Mouse (Mus musculus) c-Kit-positive CD71-negative TER-119-negative erythroid progenitor cells, embryonic 14.5 days (primary cell): ENCODE data around the gene Fscn3.
A peak's percentile ranks its signal among the peaks of the same experiment; 100 is the strongest.

Experiments used
- DNase-seq: peaks from one replicate; pipeline ENCODE4 v3.0.0-alpha.2; 2013; ENCODE audit warnings: low read depth

Gene Fscn3

DNA sequence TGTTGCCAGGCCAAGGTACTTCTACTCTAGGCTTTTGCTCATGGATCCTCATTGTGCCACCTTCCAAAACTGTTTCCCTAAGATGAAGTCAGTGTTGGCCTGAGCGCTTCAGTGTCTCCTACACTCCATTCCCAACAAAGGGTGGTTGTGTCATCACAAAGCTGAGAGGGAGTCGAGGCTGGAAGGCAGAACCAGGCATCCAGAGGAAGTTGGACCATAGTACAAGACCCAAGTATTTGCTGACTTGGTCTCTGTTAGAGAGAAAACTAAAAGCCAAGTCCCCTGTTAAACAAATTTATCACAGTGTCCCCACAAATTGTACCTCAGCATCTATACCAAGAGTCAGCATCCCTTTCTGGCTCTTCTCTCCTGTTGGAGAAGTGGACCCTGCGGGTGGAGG lies 701 bp downstream of the Fscn3 start, which contains the start of gene Gcc1:
TSS of gene Gcc1 (minus strand) at position 101 of the 400 bp plus-strand sequence.
- DNase-seq: no peak

- DNase-seq: no peak
These were observed 2.3 kb downstream of the Fscn3 start for GRCm38 (mm10) chr6:28429870-28430269.

GRCm38 (mm10) chr6:28430795-28431537 lies 3.4 kb downstream of the Fscn3 start:
- no peak for DNase-seq

- DNase-seq: no peak
These were observed 3.9 kb downstream of the Fscn3 start for GRCm38 (mm10) chr6:28431538-28431855.

DNA sequence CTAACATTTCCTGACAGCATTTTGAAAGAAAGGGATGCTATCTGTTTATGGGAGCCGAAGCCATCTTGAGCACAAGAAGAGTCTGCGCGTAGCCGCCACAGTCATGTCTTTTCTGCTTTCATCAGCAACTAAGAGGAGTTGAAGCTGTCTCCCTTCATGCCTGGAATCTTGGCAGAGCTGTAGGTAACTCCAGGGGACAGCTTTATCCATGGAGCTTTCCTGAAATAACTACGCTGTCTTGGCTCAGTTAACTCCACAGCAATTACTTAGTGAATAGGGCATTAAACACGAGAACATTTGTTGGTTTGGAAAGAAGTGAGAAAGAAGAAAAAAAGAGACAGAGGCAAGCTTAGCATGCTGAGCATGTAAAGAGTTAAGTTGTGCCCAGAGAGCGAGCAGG lies 20.3 kb downstream of the Fscn3 start:
- no peak for DNase-seq

DNA sequence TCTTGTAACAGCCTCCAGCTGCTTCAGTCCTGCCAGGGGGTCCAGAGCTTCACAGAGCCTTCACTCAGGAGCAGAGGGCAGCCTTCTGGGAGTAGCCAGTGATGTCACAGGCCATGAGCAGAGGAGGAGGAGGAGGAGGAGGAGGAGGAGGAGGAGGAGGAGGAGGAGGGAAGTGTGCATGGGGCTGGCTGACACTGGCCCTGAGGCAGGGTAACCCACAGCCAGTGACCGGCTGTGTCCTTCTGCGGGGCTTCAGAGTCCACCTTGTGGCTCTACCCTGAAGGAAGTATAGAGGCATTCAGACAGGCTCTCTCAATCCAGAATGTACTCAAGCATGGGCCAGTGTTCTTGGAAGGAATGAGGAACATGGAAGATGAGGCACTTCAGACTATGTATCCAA lies 21.7 kb downstream of the Fscn3 start, which contains the start of gene Pax4:
TSS of gene Pax4 (minus strand) at position 101 of the 400 bp plus-strand sequence.
- DNase-seq: no peak

DNA sequence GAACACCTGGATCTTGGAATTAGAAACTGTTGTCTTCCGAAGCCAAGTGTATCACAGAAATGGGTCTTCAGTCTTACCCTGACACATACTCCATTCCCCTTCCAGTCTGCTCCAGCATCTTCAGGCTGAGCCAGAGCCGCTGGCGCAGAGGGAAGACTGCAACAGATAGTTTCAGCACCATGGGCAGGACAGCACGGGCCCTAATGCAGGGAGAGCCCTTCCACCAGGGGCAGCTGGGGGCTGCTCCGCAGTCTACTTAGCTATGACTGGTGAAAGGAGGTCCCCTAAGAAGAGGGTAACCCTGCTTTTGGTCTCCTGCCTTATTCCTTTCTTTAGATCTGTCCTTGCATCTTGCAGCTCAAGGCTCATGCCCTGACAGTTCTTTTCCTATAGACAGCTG lies 22.9 kb downstream of the Fscn3 start:
- DNase-seq: no peak

DNA sequence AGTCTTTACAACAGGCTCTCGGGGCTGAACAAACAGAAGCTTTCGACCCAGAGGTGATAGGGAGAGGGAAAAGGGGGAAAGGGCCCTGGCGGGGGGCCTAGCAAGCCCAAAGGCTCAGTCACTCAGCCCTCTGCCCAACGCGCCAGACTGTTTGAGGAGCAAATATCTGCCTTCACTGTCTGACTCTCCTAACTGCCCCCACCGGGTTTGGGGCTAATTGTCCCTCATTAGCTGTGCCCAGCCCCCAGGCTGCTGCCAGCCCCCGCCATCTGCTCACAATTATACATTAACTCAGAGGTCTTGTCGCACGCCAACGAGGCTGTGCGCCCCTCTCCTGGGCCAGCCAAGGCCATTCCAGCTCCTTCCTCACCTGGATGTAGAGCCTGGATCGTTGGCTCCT lies 23.4 kb downstream of the Fscn3 start:
- no peak for DNase-seq

- no peak for DNase-seq
These were observed 31.7 kb downstream of the Fscn3 start for GRCm38 (mm10) chr6:28459221-28459668.

GRCm38 (mm10) chr6:28460534-28460933 lies 32.9 kb downstream of the Fscn3 start:
- DNase-seq: peak; percentile 14

GRCm38 (mm10) chr6:28464630-28465029 lies 37.0 kb downstream of the Fscn3 start:
- no peak for DNase-seq

DNA sequence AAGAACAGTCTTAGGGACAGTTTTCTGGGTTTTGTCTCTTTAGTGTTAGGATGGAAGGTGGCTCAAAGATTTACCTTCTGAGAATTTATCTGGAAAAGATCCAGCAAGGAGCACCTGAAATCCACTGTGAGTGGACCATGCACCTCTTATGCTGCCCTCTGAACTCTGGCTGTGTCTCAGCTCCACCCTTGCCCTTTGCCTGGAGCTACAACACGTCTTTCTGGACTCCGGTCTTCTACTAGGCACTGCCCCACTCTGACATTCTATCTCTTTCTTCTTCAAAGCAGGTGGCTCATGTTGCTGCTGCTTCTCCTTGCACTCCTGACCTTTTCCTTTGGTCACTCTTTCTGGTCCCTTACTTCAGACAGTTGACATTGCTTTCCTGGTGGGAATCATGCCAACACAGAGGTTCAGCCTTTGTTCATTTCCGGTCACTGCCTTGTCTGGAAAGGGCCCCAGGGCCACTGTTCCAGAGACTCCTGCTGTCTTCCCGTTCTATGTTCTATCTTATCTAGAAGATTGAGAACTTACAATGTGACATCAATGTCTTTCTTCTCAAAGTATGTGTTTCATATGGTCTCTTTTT lies 42.5 kb downstream of the Fscn3 start:
- DNase-seq: no peak

DNA sequence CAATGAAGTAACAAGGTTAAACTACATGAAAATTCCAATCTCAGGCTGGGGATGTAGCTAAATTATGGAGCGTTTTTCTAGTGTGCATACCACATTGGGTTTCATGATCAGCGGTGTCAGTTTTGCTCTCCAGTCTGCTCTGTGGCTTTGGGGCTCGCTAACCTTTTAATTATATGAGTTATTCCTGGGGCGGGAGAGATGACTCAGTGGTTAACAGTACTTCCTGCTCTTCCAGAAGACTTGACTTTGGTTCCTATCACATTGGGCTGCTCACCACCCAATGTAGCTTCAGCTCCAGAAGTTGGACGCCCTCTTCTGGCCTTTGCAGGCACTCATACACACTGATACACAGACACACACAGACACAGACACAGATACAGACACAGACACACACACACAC lies 43.0 kb downstream of the Fscn3 start:
- no peak for DNase-seq

- DNase-seq: no peak
These were observed 43.9 kb downstream of the Fscn3 start for GRCm38 (mm10) chr6:28471284-28472035.

GRCm38 (mm10) chr6:28474211-28474610 lies 46.6 kb downstream of the Fscn3 start:
- DNase-seq: no peak

- DNase-seq: no peak
These were observed 47.2 kb downstream of the Fscn3 start, which contains the start of gene Snd1 for GRCm38 (mm10) chr6:28474839-28475238. TSS of gene Snd1 (plus strand) at chr6:28475139.

GRCm38 (mm10) chr6:28479865-28480751 lies 52.5 kb downstream of the Fscn3 start:
- peak; percentile 99 for DNase-seq

DNA sequence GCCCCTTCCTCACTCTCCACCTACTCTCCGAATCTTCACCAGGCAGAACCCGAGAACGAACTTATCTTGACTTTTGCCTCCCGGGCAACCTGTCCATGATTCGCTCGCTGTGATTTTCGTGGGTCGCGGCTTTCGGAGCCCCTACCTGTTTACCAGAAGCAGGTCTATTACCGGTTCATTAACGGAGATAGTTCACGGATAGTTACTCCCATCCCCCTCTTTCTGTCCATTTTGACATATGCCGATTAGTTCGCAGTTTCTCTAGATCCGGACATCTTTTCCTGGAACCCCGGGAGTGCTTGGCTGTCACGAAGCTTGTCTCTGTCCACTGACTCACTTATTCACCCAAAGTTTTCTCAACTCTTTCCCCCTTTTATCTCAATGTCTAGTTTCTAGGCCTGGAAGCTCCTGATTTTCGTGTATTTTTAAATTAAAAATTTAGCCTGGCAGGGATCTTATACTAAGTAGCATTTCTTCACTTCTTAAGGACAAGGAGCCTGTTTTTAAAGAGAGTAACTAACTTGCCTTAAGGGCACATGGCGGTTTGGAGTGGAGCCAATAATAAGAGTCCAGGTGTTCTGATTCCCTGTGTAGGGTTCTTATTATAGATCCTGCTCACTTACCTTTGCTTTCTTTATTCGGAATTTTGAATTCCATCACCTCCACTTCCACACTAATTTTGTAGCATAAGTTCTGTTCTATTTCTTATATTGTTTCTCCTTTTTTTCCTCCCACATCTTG lies 53.3 kb downstream of the Fscn3 start:
- DNase-seq: no peak

DNA sequence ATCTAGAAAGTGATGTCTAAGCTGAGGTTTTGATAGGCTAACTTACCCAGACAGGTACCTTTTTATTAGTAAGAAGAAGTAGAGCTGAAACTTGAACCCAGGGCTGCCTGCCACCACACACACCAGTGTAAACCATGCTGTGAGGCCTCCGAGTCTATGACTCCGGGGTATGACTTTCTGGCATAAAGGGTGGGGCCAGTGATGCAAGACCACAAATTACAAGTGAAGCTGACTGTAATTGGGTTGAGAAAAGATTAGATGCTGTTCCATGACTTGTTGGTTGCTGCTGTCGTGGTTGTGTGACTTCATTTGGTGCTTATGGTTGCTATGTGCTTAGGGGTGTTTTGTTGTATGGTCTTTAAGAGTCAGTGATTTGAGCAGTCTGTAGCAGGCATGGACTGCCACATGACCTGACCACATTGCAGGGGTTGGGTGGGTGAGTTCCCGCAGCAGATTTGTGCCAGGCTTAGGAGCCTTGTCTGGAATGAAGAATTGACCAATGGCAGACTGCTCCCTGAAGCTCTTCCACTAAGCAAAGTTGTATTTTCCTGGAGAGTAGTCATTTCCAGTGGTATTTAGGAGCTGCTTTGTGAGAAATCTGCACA lies 55.2 kb downstream of the Fscn3 start:
- no peak for DNase-seq

DNA sequence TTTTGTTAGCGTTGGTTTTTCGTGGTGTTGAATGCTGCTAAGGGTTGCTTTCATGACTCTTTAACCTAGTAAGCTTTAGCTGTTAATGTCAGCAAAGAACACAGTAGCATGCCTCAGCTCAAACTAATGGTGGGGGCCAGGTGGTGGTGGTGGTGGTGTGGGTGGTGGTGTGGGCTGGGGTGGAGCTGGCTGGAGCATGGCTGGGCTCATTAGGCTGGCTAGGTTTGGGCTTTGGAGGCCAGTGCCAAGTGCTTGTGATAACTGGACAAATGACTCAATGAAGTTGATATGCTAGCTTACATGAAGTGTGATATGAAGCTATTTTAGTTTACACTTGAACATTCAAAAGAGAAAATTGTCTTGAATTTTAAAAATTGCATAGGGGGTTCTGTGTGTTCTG lies 58.4 kb downstream of the Fscn3 start:
- DNase-seq: no peak

GRCm38 (mm10) chr6:28486471-28486870 lies 58.9 kb downstream of the Fscn3 start:
- DNase-seq: no peak
